Mouse (Mus musculus) brain, embryonic 14.5 days (tissue): ENCODE measurements at regions not wholly inside any gene's neighbourhood (a gene's known extent, or its start where the extent isn't known, plus 50 kb on each side); places are given as distances from the start of the nearest gene placed in this dataset.

Experiments used
- CTCF ChIP-seq: fragments of 200-500 bp; IDR thresholded peaks from 2 replicates; pipeline ENCODE4 v1.5.1; 2012; ENCODE audit warnings: inconsistent platforms, mild to moderate bottlenecking, moderate library complexity, borderline replicate concordance; ENCODE audit not compliant: insufficient read depth, insufficient read length; ENCODE audit errors: extremely low read depth
- POLR2A ChIP-seq: fragments of 200-500 bp; IDR thresholded peaks from 2 replicates; pipeline ENCODE4 v1.6.1; 2012; ENCODE audit warnings: mild to moderate bottlenecking, inconsistent platforms, borderline replicate concordance; ENCODE audit not compliant: poor library complexity, insufficient read depth, insufficient read length, severe bottlenecking; ENCODE audit errors: extremely low read depth

DNA sequence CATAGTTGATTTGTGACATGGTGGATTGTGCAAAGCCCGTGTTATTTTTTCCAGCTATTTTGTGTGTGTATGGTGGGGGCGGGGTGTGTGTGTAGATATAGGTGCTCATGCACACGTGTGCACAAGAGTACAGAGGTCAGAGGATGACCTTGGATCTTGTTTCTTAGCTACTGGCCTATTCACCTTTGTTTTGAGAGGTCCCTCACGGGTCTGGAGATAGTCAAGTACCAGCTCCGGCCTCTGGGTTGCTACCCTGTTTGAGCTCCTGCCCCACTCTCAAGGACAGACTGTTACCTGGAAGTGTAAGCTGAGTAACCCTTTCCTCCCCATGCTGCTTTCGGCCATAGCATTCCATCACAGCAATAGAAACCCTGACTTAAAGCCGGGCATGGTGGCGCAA, 138.0 kb downstream of the Fam43a start:
- no peak for TF ChIP-seq CTCF
- TF ChIP-seq POLR2A, result no peak
